8 mouse cellular contexts compared by ENCODE assay signal in genomic region chr19:58456491-58457061, GRCm38 (mm10). TPM values are rescaled to one million over a fixed set of nuclear protein-coding genes. Genes with fewer than 3 reads are reported as not detected.
DNase-seq lines count a peak whose midpoint lies in the region; ATAC-seq and TF ChIP-seq lines count a peak whose summit lies in the region.

No protein-coding gene starts in this region.

- H3K9me3 ChIP-seq in kidney, postnatal 0 days (replicated peaks; ENCODE audit: low read length): no peaks in the 10 kb centered on the region
- H3K9me3 ChIP-seq in embryonic facial prominence, embryonic 11.5 days (replicated peaks; ENCODE audit: control insufficient read depth, low read length): no peaks in the 10 kb centered on the region
- H3K9me3 ChIP-seq in limb, embryonic 12.5 days: no peaks in the 10 kb centered on the region

- peak; percentile 48 for DNase-seq in kidney, postnatal 0 days (ENCODE audit: low spot score)
- DNase-seq in kidney, adult 8-10 months: no peak
- DNase-seq in embryonic facial prominence, embryonic 11.5 days (ENCODE audit: low spot score): peak; percentile 75
- DNase-seq in retina, embryonic 14.5 days (ENCODE audit: low spot score): peak; percentile 71
- no peak for DNase-seq in ovary, postnatal 14 days (ENCODE audit: low spot score)
- no peak for DNase-seq in cerebellum, adult 11-12 months

- no peak overlapping the region for H3K27ac ChIP-seq in kidney, postnatal 0 days
- H3K27ac ChIP-seq in embryonic facial prominence, embryonic 11.5 days (replicated peaks; ENCODE audit: low read depth, low read length): no peak overlapping the region
- H3K27ac ChIP-seq in limb, embryonic 12.5 days: no peak overlapping the region

- 0 out of 2 replicates have a peak, but pooled peaks cover 4% of the 10 kb centered on the region for H3K4me1 ChIP-seq in kidney, postnatal 0 days (replicated peaks; ENCODE audit: insufficient read depth, low read length)
- peaks cover 6% of the 10 kb centered on the region; the same call in 1 of the 2 replicates for H3K4me1 ChIP-seq in embryonic facial prominence, embryonic 11.5 days (ENCODE audit: control insufficient read depth, insufficient read depth, low read length)
- peaks cover 51% of the 10 kb centered on the region for H3K4me1 ChIP-seq in limb, embryonic 12.5 days (replicated peaks)

- TF ChIP-seq CTCF in kidney, postnatal 0 days (IDR thresholded peaks at IDR 0.05; ENCODE audit: low read depth): no peak

- ATAC-seq in kidney, postnatal 0 days (replicated peaks; ENCODE audit: low FRiP score, low read depth): no peak
- ATAC-seq in embryonic facial prominence, embryonic 11.5 days (replicated peaks; ENCODE audit: insufficient number of reproducible peaks, low FRiP score, low TSS enrichment, low read depth): peak; percentile 45
- no peak; the same call in 1 of the 2 replicates for ATAC-seq in limb, embryonic 12.5 days (ENCODE audit: insufficient number of reproducible peaks, insufficient read depth, low FRiP score, low TSS enrichment, low read depth)
- no peak for ATAC-seq in erythroblast, adult 5-6 weeks (replicated peaks; ENCODE audit: low FRiP score, poor library complexity, severe bottlenecking)

- H3K4me3 ChIP-seq in kidney, postnatal 0 days (replicated peaks; ENCODE audit: low read depth, low read length): peak overlapping the region; percentile 49; the same call in 1 of the 2 replicates
- no peak overlapping the region; the same call in 1 of the 2 replicates for H3K4me3 ChIP-seq in embryonic facial prominence, embryonic 11.5 days (ENCODE audit: low read depth, low read length)
- peak overlapping the region; percentile 48 for H3K4me3 ChIP-seq in limb, embryonic 12.5 days (replicated peaks)

- H3K9ac ChIP-seq in kidney, postnatal 0 days (ENCODE audit: low read depth, low read length): no peak overlapping the region
- H3K9ac ChIP-seq in embryonic facial prominence, embryonic 11.5 days (replicated peaks; ENCODE audit: low read length): peak overlapping the region; percentile 34; the same call in 1 of the 2 replicates
- H3K9ac ChIP-seq in limb, embryonic 12.5 days (replicated peaks): no peak overlapping the region

- H3K36me3 ChIP-seq in kidney, postnatal 0 days (ENCODE audit: insufficient read depth, low read length): no peaks in the 10 kb centered on the region
- H3K36me3 ChIP-seq in embryonic facial prominence, embryonic 11.5 days (replicated peaks; ENCODE audit: control insufficient read depth, insufficient read depth, low read depth, low read length): no peaks in the 10 kb centered on the region
- no peaks in the 10 kb centered on the region for H3K36me3 ChIP-seq in limb, embryonic 12.5 days

- H3K27me3 ChIP-seq in kidney, postnatal 0 days (ENCODE audit: insufficient read depth, low read length): no peaks in the 10 kb centered on the region
- H3K27me3 ChIP-seq in embryonic facial prominence, embryonic 11.5 days (ENCODE audit: control insufficient read depth, insufficient read depth, low read length): peaks cover 12% of the 10 kb centered on the region; the same call in 1 of the 2 replicates
- peaks cover 67% of the 10 kb centered on the region for H3K27me3 ChIP-seq in limb, embryonic 12.5 days

- WGBS in kidney, postnatal 0 days: 4% methylated on average over 16 of the region's 16 CpGs
- WGBS in embryonic facial prominence, embryonic 11.5 days: 2% methylated on average over 16 of the region's 16 CpGs
- 7% methylated on average over 16 of the region's 16 CpGs for WGBS in limb, embryonic 12.5 days

- H3K4me2 ChIP-seq in kidney, postnatal 0 days (ENCODE audit: low read length): peak overlapping the region; percentile 92
- H3K4me2 ChIP-seq in embryonic facial prominence, embryonic 11.5 days (ENCODE audit: low read depth, low read length): peak overlapping the region; percentile 96
- peak overlapping the region; percentile 84 for H3K4me2 ChIP-seq in limb, embryonic 12.5 days

RNA-seq across cellular contexts. Expression of gene Gfra1, which starts 0.9 kb away (rescaled TPM):
- 55.3 and 56.4 TPM in 2 replicates for polyA plus RNA-seq in kidney, postnatal 0 days (2015; fragmentation: Nextera tagmentation; extraction: Ambion mirVana)
- 15.0 and 16.4 TPM in 2 replicates for polyA plus RNA-seq in embryonic facial prominence, embryonic 11.5 days (2014; fragmentation: Nextera tagmentation; extraction: Ambion mirVana)
- polyA plus RNA-seq in limb, embryonic 12.5 days (2016; fragmentation: Nextera tagmentation; extraction: Ambion mirVana): 15.5 and 17.0 TPM in 2 replicates
- 0.42 TPM in 1 of 2 replicates, not detected in the other for total RNA-seq in erythroblast, adult 5-6 weeks (2015; ENCODE audit: low replicate concordance)
- 0.28 TPM in 1 of 2 replicates, not detected in the other for total RNA-seq in erythroblast, adult 5-6 weeks (2017; ENCODE audit: low replicate concordance)

RNA-seq across cellular contexts. Expression of gene Ccdc172, which starts 55.2 kb away (rescaled TPM):
- not detected in 2 replicates for polyA plus RNA-seq in kidney, postnatal 0 days (2015; fragmentation: Nextera tagmentation; extraction: Ambion mirVana)
- not detected in 2 replicates for polyA plus RNA-seq in embryonic facial prominence, embryonic 11.5 days (2014; fragmentation: Nextera tagmentation; extraction: Ambion mirVana)
- polyA plus RNA-seq in limb, embryonic 12.5 days (2016; fragmentation: Nextera tagmentation; extraction: Ambion mirVana): not detected in 2 replicates
- total RNA-seq in erythroblast, adult 5-6 weeks (2015; ENCODE audit: low replicate concordance): not detected in 2 replicates
- total RNA-seq in erythroblast, adult 5-6 weeks (2017; ENCODE audit: low replicate concordance): not detected in 2 replicates

Comparison
In these comparisons a context has a peak if more than half of its experiments do, and no peak if none do; other contexts are left out.
1. DNase-seq: peak in kidney, postnatal 0 days (single experiment), embryonic facial prominence, embryonic 11.5 days (single experiment) and retina, embryonic 14.5 days (single experiment); none in kidney, adult 8-10 months (0 of 2), ovary, postnatal 14 days (single experiment) and cerebellum, adult 11-12 months (single experiment).
2. Peak in every context shown above with its lines, with median percentiles within 50 percentile points of each other: H3K4me2 ChIP-seq.